Mouse (Mus musculus) B cell, adult 2 months (primary cell): ENCODE measurements around the gene Cdh12.

Experiments used
- DNase-seq, 2 experiments: peaks; one replicate each; pipeline ENCODE4 v3.0.0; 2022

The Cdh12 gene

GRCm38 (mm10) chr15:21405196-21405595 is 956.1 kb downstream of the Cdh12 start:
- DNase-seq, result no peak

GRCm38 (mm10) chr15:21407324-21408044 is 958.4 kb downstream of the Cdh12 start:
- DNase-seq, result no peak

- DNase-seq, result no peak
Measured at GRCm38 (mm10) chr15:21437347-21437746, 988.3 kb downstream of the Cdh12 start.

- DNase-seq, result no peak
Measured at GRCm38 (mm10) chr15:21437924-21438323, 988.9 kb downstream of the Cdh12 start.

GRCm38 (mm10) chr15:21458098-21458497 is 1009.0 kb downstream of the Cdh12 start:
- DNase-seq, result no peak

- no peak for DNase-seq
Measured at GRCm38 (mm10) chr15:21519355-21519869, 1070.3 kb downstream of the Cdh12 start.

- DNase-seq, result no peak
Measured at GRCm38 (mm10) chr15:21530804-21531203, 1081.7 kb downstream of the Cdh12 start.

GRCm38 (mm10) chr15:21536909-21537308 is 1087.8 kb downstream of the Cdh12 start:
- no peak for DNase-seq

- DNase-seq, result no peak
Measured at GRCm38 (mm10) chr15:21544786-21545185, 1095.7 kb downstream of the Cdh12 start.

GRCm38 (mm10) chr15:21555981-21556380 is 1106.9 kb downstream of the Cdh12 start:
- no peak for DNase-seq

GRCm38 (mm10) chr15:21566314-21567051 is 1117.4 kb downstream of the Cdh12 start:
- no peak for DNase-seq

- DNase-seq, result no peak
Measured at GRCm38 (mm10) chr15:21604510-21604909, 1155.4 kb downstream of the Cdh12 start.
